Mouse (Mus musculus) regulatory T cell (primary cell): ENCODE data around the gene Adh1.

Experiments
- in situ Hi-C: fragments of 300-600 bp; cut with MboI, MseI; formaldehyde crosslinking; loops from one replicate; pipeline ENCODE4 v1.15.1; 2025; ENCODE audit warnings: high pct_unique_total_duplicates

The Adh1 gene

DNA sequence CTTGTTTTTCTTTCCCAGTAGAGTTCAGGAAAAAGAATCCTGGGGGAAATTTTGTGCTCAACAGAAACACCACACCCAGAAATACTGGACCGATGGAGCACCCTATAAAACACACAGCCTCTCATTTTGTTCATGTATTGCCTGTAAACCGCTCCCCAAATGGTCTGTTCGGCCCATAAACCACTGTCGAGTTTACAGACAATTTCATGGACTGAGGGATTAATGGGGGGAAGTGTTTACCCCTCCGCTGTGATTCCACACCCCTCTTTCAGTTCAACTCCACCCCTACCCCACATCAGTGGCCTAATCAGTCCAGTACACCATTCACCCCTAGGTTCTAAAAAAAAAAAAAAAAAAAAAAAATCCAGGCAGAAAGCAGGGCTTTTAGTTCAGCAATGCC is 19.8 kb upstream of the Adh1 start:
- in situ Hi-C loops, result no loop called here

DNA sequence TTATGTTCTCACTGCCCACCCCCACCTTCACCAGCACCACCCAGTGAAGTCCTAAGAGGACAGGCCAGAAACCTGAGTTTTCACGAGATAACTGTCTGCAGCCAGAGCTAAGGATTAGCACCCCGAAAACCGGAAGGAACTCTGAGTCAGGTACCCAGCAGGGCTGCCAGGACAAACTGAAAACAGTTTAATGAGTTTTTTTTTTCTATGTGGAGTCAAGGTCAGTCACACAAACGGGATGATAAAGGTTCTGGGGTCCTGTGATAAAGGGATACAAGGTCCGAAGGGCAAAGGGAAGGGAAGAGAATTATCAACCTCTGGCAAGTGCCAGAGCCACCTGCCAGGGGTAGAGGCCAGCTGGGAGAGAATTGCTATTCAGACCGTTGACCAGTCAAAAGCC is 19.4 kb upstream of the Adh1 start:
- in situ Hi-C loops, result no loop called here

DNA sequence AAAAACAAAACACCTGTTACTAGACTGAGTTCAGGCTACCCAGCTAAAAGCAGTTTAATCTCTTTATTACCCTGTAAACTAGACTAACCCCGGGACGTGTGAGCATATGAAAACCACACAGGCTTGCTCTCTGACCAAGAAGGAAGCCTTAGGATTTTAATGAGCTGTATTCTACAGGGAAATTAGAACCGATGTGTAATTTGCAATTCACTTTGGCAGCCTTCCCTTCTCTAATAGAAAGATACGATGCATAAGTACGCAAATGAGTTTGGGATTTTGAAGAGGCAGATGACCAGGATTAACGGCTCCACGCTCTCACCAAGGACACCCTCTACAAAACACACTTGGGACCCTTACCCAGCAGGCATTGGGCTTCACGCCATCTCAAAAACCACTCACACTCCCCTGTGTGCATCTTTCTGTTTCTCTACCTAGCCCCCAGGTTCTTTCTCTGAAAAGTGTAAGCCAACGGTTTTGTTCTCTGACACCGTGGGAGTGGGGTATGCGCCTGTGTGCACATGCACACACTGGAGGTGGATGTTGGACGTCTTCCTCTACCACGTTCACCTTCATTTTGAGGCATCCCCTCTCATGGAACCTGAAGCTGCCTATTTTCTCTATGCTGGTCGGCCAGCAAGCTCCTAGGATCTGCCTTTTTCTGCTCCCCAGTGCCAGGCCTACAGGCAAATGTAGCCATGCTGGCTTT is 18.6 kb upstream of the Adh1 start:
- in situ Hi-C loops, result no loop called here

DNA sequence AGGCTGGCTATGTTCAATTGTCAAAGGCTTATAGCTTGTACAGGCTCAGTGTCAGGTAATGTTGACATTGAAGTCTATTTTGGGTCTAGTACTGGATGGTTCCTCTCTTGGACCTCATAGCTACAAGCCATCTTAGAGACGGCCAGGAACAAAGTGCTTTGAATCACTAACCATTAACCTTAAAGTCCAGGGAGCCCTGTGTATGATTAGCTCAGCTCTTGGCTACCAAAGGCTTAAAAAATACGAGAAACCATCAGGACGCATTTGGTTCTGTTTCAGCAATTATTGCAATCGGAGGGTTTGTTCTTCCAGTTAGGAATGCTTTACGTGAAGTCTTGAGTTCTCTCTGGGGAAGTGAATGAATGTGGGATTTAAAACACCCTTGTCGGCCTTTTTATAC is 17.9 kb upstream of the Adh1 start:
- in situ Hi-C loops, result no loop called here

DNA sequence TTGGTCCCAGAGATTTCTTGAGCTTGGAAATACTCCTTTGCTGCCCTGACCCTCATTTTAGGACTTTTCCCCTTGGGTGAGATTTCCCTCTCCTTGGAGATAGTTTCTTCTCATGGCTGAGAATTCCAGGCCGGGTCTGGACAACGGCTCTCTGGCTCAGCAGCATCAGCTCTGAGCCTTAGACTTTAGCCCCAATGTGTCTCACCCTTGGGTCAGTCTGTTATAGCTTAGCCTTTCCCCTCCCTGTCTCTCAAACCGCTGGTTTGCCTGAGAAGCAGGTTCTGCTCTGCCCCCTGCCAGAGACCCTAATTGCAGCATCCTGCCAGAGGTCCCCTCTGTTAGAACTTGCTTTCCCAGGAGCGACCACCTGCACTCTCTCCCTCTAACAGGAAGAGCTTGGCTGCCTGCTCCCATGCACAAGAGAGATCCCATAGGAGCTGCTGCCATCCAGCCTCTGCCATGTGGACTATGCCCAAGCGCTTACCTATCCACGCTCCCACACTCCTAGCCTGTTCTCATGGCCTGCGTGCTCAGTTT is 16.4 kb upstream of the Adh1 start:
- in situ Hi-C loops, result no loop called here

DNA sequence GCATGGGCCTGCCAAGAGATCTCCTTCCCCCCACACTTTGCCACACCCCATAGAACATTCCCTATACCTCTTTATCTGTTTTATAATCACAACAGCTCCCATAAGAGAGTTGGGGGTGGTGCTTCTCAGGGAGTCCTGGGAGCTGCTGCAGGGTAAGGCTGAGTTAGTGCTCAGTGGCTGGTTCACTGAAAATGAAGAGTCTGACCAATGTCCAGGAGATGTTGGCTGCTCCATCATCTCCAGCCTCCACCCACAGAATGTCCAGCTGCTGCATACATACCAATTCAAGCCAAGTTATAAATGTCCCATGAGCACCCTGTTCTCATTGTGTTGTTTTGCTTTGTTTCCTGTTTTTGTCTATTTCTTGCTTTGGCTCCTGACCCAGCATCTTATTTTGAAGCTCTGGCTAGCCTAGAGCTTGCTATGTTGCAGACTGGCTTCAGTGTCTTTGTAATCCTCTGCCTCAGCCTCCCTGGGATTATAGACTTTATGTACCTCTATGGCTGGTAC is 14.2 kb upstream of the Adh1 start:
- in situ Hi-C loops, result no loop called here

DNA sequence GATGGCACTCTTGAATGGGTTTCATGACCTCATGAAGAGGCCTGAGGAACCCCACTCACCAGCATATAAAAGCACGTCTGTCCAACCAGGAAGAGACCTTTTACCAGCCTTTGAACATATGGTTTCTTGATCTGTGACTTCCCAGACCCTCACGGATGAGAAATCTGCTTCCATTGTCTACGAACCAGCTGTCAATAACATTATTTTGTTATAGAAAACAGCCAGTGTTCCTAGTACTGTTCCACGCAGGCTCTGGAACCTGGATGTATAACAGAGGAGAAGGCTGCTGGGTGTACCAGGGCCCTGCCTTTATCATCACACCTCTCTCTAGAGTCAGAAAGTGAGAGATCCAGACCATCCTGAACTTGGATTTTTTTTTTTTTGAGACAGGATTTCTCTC is 13.6 kb upstream of the Adh1 start:
- in situ Hi-C loops, result no loop called here

DNA sequence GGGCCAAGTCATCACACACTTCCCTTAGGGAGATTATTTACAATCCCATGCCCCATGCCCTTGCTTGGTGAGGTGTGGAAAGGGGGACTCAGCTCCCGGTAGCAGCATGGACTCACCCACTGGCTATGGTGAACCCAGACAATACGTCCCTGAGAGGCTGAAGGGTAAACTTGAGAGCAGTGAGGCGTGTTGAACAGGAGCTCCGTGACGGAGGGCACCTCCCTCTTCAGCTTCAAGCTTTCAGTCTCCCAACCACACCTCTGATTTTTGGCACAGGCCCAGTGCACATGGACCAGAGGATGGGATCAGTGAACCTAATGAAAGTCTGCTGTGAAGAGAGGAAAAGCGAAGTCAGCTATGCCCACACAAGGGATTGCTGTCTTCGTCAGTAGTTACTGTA is 12.8 kb upstream of the Adh1 start:
- in situ Hi-C loops, result no loop called here

DNA sequence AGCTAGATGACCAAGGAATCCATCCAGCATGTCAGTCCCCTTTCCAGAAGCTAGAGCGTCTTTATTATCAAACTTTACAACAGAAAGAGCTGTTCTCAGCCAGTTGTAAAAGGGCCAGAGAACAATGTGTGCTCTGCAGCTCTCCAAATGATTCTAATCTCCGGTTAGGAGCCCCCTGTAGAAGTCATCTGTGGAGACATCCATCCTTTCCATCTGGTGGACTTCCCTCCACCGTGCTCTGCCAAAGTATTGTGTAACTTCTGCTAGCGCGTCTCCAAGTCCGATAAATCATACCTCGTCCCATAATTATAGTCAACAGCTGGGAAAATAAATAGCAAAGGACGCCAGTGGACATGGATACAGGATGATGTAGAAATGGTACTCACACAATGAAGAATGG is 12.0 kb upstream of the Adh1 start:
- in situ Hi-C loops, result no loop called here

DNA sequence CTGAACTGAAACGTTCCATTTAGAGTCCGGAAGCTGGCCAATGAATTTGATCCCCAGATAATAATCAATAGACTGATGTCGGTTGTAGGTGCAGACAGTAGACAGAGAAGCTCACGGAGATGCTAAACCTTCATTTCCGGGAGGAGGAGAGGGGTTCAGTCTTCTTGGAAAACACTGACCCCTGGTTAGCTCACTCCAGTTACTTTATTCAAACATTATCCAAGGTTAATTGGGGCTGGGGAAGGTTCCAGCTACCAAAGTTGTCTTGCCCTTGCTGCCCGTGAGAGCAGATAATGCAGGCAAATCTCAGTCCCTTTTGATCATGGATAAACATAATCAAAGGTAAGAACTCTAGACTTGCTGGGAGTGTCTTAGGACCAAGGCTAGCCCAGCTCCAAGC is 9.6 kb upstream of the Adh1 start:
- in situ Hi-C loops, result no loop called here

DNA sequence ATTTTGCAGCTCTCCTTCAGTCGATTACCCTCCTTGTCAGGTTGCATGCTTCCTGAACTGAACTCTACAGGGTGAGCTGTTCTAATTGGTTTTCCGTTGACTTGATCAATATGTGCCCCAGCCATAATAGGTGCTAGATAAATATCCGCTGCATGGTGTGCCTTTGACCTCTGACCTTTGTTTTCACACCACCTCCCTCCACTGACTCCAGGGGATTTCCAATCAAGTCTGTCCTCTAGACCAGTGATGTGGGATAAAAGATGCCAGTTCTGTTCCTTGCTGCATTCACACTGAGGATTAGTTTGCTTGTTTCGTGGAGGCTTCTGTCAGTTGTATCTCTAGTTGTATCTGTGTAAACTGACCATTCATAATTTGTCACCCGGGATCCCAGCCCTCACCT is 6.6 kb upstream of the Adh1 start:
- in situ Hi-C loops, result no loop called here

DNA sequence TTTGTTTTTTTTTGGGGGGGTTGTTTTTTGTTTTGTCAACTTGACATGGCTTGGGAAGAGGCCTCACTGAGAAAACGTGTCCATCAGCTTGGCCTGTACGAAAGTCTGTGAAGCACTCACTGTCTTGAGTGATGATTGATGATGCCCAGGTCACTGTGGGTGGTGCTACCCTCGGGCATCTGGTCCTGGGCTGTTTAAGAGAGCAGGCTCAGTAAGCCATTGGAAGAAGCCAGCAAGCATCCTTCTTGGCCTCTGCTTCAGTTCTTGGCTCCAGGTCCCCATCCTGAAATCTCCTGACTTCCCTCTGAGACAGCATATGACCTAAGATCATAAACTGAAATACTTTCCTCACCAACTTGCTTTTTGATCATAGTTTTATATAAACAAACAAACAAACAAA is 5.4 kb upstream of the Adh1 start:
- in situ Hi-C loops, result loop anchor here (5.0 kb wide), 1 partner anchor 42 kb away; no protein-coding TSS in a partner anchor

DNA sequence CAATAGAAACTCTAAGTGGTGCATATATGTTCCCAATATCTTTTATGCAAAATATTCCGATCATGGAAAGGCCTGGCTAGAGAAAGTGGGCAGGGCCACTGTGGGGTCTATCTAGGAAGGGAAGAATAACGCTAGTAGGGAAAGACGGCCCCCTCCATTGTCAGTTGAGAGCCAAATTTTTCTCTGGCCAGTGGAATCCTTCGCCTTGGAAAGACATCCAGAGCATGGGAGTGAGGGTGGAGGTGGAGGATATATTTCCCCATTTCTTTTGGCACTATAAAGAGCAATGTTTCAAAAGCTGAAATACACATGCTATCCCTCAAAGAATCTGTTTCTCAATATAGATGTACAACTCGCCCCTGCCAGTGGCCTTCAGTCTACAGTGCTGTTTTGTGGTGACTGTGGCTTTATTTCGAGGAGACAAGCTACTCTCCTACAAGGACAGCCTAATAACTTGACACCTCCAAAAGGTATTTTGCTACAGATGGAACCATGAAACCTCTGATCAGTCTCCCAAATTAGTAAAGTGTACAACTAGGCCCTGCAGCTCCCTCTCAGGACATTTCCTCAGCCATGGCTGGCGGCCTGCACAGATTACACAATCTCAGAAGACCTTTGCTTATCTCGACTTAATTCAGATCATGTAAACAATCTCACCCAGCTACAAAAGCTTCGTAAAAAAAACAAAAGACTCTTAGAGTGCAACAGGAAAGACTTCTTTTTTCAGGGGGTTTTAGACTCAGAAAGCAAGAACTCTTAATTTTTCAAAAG is 4.8 kb upstream of the Adh1 start:
- in situ Hi-C loops, result loop anchor here (5.0 kb wide), 1 partner anchor 41 kb away; no protein-coding TSS in a partner anchor

DNA sequence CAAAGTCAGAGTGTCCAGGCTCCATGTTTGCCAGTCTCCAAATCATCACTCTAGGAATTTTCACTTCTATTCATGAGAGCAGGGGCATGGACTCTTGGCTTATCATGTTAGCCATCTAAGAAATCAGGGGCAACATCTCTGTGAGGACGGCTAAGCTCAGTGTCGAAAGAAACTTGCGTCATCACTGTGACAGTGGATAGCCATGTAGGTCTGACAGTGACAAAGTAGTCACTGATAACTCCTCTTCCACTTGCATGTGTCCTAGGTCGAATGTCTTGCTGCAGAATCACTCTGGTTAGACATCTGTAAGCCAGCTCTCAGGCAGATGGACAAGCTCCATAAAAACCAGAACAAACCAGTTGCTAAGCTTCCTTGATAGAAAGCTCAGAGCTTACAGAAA is 1.8 kb downstream of the Adh1 start:
- in situ Hi-C loops, result no loop called here

DNA sequence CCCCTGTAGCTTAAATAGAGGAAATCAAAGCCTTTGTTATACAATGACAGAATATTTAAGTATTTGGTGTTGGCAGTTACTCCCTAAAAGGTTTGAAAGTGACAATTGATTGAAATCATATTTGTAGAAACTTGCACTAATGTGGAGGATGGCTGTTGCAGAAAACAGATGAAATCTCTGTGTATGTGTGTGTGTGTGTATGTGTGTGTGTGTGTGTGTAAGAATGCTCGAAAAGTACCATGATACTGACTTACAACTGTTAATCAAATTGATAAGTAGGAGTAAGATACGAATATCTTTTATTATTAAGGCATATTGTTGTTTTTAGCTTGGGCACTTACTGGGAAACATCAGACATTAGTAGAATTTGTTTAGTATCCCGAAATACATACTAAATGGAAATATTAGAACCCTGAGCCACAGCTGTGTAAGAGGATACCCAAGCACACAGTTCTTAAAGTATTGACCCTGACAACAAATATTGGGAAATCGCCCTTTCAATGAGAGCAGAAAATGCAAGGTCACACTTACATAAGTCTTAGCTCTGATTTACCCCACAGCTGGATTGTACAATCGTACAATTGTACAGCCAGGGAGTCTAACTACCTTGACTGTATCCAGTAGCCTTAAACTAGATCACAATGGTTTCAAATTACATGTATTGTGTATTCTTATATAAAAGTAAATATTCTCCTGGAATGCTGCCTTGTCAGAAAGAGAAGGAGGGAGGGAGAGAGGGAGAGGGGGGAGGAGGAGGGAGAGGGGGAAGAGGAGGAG is 2.6 kb downstream of the Adh1 start:
- in situ Hi-C loops, result no loop called here

DNA sequence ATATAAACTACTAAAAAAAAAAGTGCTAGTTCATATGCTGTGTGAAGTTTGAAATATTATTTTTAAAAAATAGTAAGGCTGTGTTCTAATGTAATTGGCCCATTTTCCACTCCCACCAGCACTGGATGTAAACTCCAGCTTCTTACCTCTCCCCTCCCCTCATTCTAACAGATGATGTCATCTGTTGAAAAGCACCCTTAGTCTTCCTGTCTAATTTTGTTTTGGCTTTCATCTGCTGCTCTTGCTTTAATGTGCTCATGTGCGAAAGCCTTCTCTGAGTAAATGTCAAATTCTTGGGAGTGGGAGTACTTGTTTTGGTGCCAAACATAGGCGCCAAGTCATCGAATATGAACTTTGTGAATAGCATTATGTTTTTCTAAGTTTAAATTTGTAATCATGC is 3.9 kb downstream of the Adh1 start:
- in situ Hi-C loops, result no loop called here

DNA sequence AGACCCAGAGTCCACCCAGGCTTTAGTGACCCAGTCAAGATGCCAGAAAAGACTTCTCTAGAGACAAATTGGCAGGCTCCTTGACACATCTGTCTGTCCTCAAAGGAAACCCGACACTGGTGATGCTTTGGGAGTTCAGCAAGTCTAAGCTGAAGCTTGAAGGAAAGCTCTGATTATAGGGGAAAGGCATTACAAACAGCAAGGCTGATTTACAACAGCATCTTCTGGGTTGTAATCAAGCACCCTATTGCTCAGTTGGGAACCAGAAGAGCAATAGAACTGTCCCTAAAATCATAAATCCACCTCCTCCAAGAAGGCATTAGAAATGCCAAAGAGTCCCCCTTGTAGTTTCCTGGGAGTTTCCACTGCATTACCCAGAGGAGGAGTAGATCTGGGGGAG is 9.7 kb downstream of the Adh1 start:
- in situ Hi-C loops, result no loop called here

DNA sequence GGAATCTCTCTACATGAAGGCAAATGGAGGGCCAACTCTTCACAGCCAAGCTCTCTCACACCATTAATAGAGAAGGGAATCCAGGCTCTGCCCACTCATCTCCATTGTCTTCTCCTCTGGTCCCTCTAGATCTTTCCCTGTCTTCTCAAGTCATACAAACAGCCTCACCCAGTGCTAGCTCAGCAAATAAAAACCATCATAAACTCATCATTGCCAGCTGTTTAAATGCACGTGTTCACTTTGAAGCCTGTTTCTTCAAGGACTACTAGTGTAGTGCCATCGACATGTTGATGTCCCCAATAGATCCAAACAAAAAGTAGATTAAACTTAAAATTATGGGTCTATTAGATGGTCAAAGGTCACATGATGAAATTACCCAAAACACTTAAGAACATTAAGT is 10.5 kb downstream of the Adh1 start:
- in situ Hi-C loops, result no loop called here

DNA sequence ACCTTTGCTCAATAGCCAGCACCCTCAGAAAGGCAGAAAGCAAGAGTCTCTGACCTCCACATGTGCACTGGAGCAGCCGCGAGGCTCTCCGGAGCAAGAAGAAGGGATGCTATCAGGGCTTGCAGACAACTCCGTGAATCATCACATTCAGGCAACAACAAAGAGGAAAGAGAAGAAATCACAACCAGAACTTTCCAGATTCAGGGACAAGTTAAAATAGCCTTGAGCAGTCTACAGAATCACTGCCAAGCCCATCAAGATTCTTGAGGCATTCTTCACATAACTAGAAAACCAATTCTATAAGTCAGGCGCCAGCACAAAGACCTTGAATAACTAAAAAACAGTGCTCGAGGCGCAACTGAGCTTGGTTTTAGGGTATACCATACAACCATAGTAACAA is 12.3 kb downstream of the Adh1 start:
- in situ Hi-C loops, result no loop called here

DNA sequence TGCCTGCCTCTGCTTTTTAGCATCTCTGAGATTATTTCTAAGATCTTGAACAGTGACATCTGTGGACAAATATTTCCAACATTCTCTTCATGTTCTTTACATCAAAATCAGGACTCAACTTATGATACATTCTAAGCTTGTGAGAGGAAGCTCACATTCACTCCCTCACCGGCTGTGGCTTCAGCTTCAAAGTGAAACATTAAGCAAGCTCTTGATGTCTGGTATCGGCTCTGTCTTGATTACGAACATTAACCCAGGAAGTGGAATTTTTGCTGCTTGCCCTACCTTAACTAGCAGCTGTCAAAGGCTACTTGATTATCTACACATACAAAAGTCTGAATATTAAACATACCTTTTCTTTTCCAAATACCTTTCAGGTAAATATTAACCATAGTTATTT is 14.3 kb downstream of the Adh1 start:
- in situ Hi-C loops, result no loop called here

DNA sequence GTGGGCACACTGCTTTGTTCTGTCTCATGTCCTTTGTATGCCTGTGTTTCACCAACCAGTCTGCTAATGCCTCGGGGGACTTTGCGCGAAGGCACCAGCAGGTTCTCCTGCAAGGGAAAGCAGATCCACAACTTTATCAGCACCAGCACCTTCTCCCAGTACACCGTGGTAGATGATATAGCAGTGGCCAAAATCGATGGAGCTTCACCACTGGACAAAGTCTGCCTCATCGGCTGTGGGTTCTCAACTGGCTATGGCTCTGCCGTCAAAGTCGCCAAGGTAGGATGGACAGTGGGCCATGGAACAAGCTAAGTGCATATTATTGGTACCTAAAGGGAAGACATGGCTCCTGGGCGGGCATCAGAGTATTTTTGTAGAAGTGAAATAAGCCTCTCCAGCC is 21.8 kb downstream of the Adh1 start:
- in situ Hi-C loops, result no loop called here

DNA sequence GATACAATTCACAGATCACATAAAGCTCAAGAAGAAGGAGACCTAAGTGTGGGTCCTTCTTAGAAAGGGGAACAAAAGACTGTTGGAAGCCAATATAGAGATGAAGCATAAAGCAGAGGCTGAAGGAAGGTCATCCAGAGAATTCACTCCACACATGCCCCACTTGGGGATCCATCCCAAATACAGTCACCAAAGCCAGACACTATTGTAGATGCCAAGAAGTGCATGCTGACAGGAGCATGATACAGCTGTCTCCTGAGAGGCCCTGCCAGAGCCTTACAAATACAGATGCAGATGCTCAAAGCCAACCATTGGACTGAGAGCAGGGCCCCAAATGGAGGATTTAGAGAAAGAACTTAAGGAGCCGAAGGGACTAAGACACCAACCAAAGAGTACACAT is 23.0 kb downstream of the Adh1 start:
- in situ Hi-C loops, result no loop called here
